Mouse (Mus musculus) liver, embryonic 14.5 days (tissue): ENCODE measurements around the gene Lrtm1.

Experiments
- CTCF ChIP-seq: IDR thresholded peaks from 2 replicates; pipeline ENCODE4 v1.5.1; 2016; ENCODE audit warnings: antibody characterized with exemption, low read depth, control low read depth
- EP300 ChIP-seq: IDR thresholded peaks from 2 replicates; pipeline ENCODE4 v1.6.1; 2016; ENCODE audit warnings: antibody characterized with exemption, low read depth

- TF ChIP-seq CTCF (no peak), EP300 (no peak)
Observed at GRCm38 (mm10) chr14:29080228-29080627, 62.2 kb downstream of the Lrtm1 start.
